Mouse (Mus musculus) gastrocnemius, adult 2 months (tissue): ENCODE measurements around the gene Ccdc93. TPM values are rescaled to one million over a fixed set of nuclear protein-coding genes. Genes with fewer than 3 reads are reported as not detected.

Experiments used
- DNase-seq: peaks from one replicate; pipeline ENCODE4 v3.0.0; 2022
- H3K27ac ChIP-seq: fragments of 200-600 bp; 2 replicates; pipeline ENCODE4 v1.8.1; 2022; ENCODE audit warnings: mild to moderate bottlenecking
- H3K4me3 ChIP-seq: fragments of 200-600 bp; 2 replicates; pipeline ENCODE4 v1.8.1; 2022; ENCODE audit warnings: mild to moderate bottlenecking, moderate library complexity
- CTCF ChIP-seq: fragments of 200-600 bp; IDR thresholded peaks from 2 replicates; pipeline ENCODE4 v1.8.1; 2022; ENCODE audit warnings: antibody characterized with exemption, mild to moderate bottlenecking, moderate library complexity
- intact Hi-C: fragments of 180-260 bp; cut with DNase I; formaldehyde crosslinking; loops from one replicate; pipeline ENCODE4 v1.15.1; 2025
- total RNA-seq, 2 experiments: library from RNA; stranded (reverse); gene quantifications; 2 replicates each; pipeline ENCODE4 v1.2.3; 2021

Gene Ccdc93
- total RNA-seq, 2 experiments from 2014 or later: 9.6 to 11.5 TPM

GRCm38 (mm10) chr1:121398986-121399881, 31.6 kb upstream of the Ccdc93 start:
- intact Hi-C loops: no loop called here
- no peak overlapping the region for H3K27ac ChIP-seq
- H3K4me3 ChIP-seq: no peak overlapping the region
- no peak for DNase-seq
- no peak for TF ChIP-seq CTCF

- intact Hi-C loops: loop anchor here (2.0 to 10.0 kb wide), 3 partner anchors 151 to 813 kb away; no protein-coding TSS in a partner anchor
- TF ChIP-seq CTCF: peak; percentile 77
- no peak overlapping the region for H3K27ac ChIP-seq
- no peak for DNase-seq
- H3K4me3 ChIP-seq: no peak overlapping the region
Observed at GRCm38 (mm10) chr1:121400243-121400642, 30.6 kb upstream of the Ccdc93 start.

DNA sequence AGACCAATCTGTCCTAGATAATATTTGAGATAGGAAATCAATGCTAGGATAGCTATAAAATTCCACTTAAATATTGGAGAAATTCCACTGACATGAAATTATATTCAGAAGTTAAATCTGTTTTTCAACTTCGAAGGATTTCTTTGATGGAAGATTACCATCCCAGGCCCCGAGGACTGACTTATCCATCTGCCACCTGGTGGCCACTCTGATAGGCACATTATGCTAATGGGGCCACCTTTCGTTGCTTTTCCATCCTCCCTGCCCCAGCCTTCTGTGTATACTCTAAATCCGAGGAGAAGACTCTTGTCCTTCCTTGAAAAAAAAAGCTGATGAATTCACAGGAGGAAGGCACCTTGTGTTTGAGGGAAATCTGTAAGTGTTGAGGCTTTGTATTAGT, 11.8 kb upstream of the Ccdc93 start:
- no peak overlapping the region for H3K27ac ChIP-seq
- no peak for DNase-seq
- peak; percentile 63 for TF ChIP-seq CTCF
- intact Hi-C loops: no loop called here
- H3K4me3 ChIP-seq: no peak overlapping the region

- Histone ChIP-seq H3K4me3 (no peak overlapping the region), H3K27ac (no peak overlapping the region)
- intact Hi-C loops: loop anchor here (5.0 kb wide), 1 partner anchor 832 kb away; no protein-coding TSS in a partner anchor
- no peak for DNase-seq
- TF ChIP-seq CTCF: no peak
Observed at GRCm38 (mm10) chr1:121419569-121420265, 11.1 kb upstream of the Ccdc93 start.

- intact Hi-C loops: loop anchor here (5.0 kb wide), 1 partner anchor 103 kb away; no protein-coding TSS in a partner anchor
- H3K27ac ChIP-seq: peak overlapping the region; percentile 96
- peak overlapping the region; percentile 77 for H3K4me3 ChIP-seq
- peak; percentile 78 for DNase-seq
- TF ChIP-seq CTCF: no peak
Observed at GRCm38 (mm10) chr1:121430183-121430937, 489 bp upstream of the Ccdc93 start.

- Histone ChIP-seq H3K4me3 (no peak overlapping the region), H3K27ac (no peak overlapping the region)
- no peak for DNase-seq
- TF ChIP-seq CTCF: no peak
- intact Hi-C loops: no loop called here
Observed at GRCm38 (mm10) chr1:121435981-121436380, 5.1 kb downstream of the Ccdc93 start.

DNA sequence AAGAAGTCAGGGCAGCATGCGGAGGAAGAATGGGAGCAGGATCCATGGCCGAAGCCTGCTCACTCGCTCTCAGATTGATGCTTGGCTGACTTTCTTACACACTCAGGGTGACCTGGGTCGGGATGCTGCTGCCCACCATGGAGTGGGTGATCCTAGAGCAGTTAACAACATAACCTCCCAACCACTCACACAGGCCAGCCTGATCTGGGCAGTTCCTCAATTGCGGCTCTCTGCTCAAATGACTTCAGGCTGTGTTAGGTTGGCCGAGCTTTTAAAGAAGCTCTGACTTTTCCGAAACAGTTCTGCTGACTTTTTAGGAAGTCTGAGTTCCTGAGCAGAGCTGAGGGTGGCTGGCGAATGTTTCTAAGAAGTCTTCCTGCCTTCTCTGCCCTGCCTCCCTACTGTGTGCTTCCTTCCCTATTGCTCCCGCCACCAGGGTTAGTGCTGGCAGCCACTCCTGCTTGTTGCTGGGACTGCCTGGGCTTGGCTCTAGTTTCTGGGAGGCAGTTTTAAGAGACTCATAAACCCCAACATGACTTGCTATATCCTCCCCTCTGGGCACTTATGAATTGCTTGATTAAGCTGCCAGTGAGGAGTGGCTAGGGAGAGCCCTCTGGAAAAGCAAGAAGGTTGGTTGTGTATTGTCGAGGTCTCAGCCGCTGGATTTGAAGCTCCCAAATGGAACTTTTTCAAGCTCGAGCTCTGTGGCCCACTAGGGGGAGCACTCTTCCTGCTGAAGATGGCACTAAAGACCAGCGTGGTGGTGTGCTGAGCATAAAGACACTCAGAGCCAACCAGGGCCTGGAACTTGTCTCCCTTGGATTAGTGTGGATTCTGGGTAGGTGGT, 9.9 kb downstream of the Ccdc93 start:
- TF ChIP-seq CTCF: peak; percentile 92; the same call in 1 of the 2 replicates
- intact Hi-C loops: loop anchor here (5.0 kb wide), 2 partner anchors 47 to 107 kb away; no protein-coding TSS in a partner anchor
- H3K27ac ChIP-seq: no peak overlapping the region
- DNase-seq: peak; percentile 73
- H3K4me3 ChIP-seq: no peak overlapping the region

GRCm38 (mm10) chr1:121444147-121444546, 13.3 kb downstream of the Ccdc93 start:
- no peak overlapping the region for H3K27ac ChIP-seq
- DNase-seq: no peak
- H3K4me3 ChIP-seq: no peak overlapping the region
- intact Hi-C loops: loop anchor here (5.0 kb wide), 2 partner anchors 43 to 103 kb away; no protein-coding TSS in a partner anchor
- no peak for TF ChIP-seq CTCF

- TF ChIP-seq CTCF: no peak
- Histone ChIP-seq H3K4me3 (no peak overlapping the region), H3K27ac (no peak overlapping the region)
- DNase-seq: no peak
- intact Hi-C loops: no loop called here
Observed at GRCm38 (mm10) chr1:121447216-121447615, 16.4 kb downstream of the Ccdc93 start.

GRCm38 (mm10) chr1:121448166-121448565, 17.3 kb downstream of the Ccdc93 start:
- no peak overlapping the region for H3K4me3 ChIP-seq
- no peak for TF ChIP-seq CTCF
- H3K27ac ChIP-seq: no peak overlapping the region
- DNase-seq: no peak
- intact Hi-C loops: no loop called here

- no peak for DNase-seq
- TF ChIP-seq CTCF: no peak
- Histone ChIP-seq H3K27ac (no peak overlapping the region), H3K4me3 (no peak overlapping the region)
- intact Hi-C loops: no loop called here
Observed at GRCm38 (mm10) chr1:121451009-121451408, 20.2 kb downstream of the Ccdc93 start.
